Mouse (Mus musculus) gastrocnemius, adult 18-20 months (tissue): ENCODE measurements around the gene Slf2. TPM values are rescaled to one million over a fixed set of nuclear protein-coding genes. Genes with fewer than 3 reads are reported as not detected.

Source experiments
- DNase-seq: peaks from one replicate; pipeline ENCODE4 v3.0.0; 2021; ENCODE audit warnings: low spot score
- total RNA-seq, 2 experiments: library from RNA; stranded (reverse); gene quantifications; 2 replicates each; pipeline ENCODE4 v1.2.3; 2021

Slf2 gene
- total RNA-seq, 2 experiments from 2014 or later, result 10.5 to 11.5 TPM

- no peak for DNase-seq
These were observed 97.8 kb downstream of the Slf2 start for GRCm38 (mm10) chr19:45028746-45029145.

- no peak for DNase-seq
These were observed 98.6 kb downstream of the Slf2 start for GRCm38 (mm10) chr19:45029571-45029970.

- peak; percentile 58 for DNase-seq
These were observed 99.2 kb downstream of the Slf2 start for GRCm38 (mm10) chr19:45030111-45030510.

- peak; percentile 85 for DNase-seq
These were observed 100.1 kb downstream of the Slf2 start for GRCm38 (mm10) chr19:45030746-45031693.

GRCm38 (mm10) chr19:45031780-45032179 lies 100.8 kb downstream of the Slf2 start:
- DNase-seq, result peak; percentile 86

Other genes with a start within 250 kb of the Slf2 start
- not detected for gene Pax2, start 175.1 kb upstream of the Slf2 start, total RNA-seq
- under 1 TPM; 0.16 to 0.19 TPM for gene Sema4g, start 58.0 kb downstream of the Slf2 start, total RNA-seq
- 10 to 100 TPM; 17.8 to 20.8 TPM for gene Twnk, start 74.5 kb downstream of the Slf2 start, total RNA-seq
- 10 to 100 TPM; 34.2 to 35.3 TPM for gene Mrpl43, start 75.3 kb downstream of the Slf2 start, total RNA-seq
- 10 to 100 TPM; 17.5 to 25.8 TPM for gene Lzts2, start 83.3 kb downstream of the Slf2 start, total RNA-seq
- 1 to 10 TPM; 4.7 to 5.4 TPM for gene Pdzd7, start 114.6 kb downstream of the Slf2 start, total RNA-seq
- gene Sfxn3, start 116.4 kb downstream of the Slf2 start, total RNA-seq, result 10 to 100 TPM; 23.2 to 24.9 TPM
- gene Kazald1, start 144.1 kb downstream of the Slf2 start, total RNA-seq, result 10 to 100 TPM in 1 of 2 experiments, 1 to 10 TPM in 1; 6.3 to 11.2 TPM
- gene Tlx1, start 219.5 kb downstream of the Slf2 start, total RNA-seq, result not detected